Mouse (Mus musculus) cerebellum, postnatal 4 days (tissue): ENCODE data around the gene Begain.

Experiments used
- DNase-seq, 2 experiments: peaks; one replicate each; pipeline ENCODE4 v3.0.0; 2022; ENCODE audit warnings: low spot score in 2 of 2, mixed read lengths in 1 of 2

Gene Begain

DNA sequence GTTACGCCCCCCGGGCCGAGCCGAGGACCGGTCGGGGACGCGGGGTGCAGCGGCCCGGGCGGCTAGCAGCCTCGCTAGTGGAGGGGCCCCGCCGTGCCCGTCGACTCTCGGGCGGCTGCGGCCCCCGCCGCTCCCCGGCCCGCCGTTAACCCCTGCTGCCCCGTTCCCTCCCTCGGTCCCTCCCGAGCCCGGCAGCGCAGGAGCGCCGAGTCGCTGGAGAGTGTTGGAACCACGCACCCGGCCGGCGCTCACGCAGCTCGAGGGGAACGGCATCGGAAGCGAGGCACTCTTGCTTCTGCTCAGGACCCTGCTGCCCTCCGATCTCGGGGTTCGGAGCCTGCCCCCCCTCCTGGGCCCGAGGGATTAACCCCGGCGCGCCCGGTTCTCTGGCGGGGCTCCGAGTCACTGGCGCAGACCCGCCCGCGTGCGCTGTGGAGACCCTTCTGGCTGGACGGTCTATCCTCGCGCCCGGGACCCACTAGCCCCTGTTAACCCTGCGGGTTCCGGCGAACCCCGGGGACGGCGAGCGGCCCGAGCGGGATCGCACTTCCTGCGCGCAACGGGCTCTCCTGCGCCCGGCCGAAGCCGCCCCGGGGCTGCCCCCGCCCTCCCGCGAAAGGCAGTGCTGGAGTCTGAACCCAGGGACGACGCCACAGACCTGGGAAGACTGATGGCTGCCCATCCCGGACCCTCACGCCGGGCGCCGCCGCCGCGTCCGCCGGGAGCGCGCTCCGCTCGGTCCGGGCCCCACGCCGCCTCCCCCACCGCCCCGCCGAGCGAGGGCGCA is 14.8 kb downstream of the Begain start:
- DNase-seq, result no peak

- no peak for DNase-seq
These were observed 18.1 kb downstream of the Begain start for GRCm38 (mm10) chr12:109049949-109050348.

- no peak for DNase-seq
These were observed 22.4 kb downstream of the Begain start for GRCm38 (mm10) chr12:109045581-109045980.

DNA sequence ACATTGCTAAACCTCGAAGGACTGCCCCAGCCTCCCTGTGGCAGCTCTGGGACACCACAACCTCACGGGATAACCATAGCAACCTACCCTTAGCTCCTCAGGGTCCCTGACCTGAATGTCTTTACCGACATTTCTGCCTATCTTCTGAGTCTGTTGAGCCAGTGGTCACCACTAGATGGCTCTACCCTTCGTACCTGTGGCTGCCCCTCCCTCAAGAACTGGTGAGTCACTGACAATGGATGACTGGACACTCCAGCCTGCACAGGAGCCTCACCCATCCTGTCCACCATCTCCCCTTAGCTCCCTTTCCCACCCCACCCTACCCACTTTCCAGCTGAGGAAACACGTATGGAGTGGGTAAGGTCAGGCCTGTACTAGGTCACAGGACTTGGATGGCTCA is 23.5 kb downstream of the Begain start:
- DNase-seq, result no peak

DNA sequence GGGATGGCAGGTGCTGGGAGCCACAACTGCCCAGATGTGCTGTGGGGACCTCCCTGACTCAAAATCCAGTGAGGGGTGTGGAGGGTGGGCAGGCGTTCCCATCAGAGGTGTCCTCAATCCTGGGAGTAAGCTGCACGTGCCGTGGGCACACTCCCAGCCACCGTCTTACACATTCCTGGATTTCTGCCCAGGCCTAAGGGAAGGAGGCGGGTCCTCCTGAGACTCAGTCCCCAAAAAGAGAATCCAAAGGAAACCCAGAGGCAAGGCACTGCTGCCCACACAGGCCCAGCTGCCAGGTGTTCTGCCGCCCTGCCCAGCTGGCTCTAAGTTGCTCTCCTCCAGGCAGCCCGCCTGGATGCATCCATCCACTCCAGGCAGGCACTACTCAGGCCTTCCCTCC is 28.7 kb downstream of the Begain start:
- DNase-seq, result no peak

GRCm38 (mm10) chr12:109038179-109038819 is 29.7 kb downstream of the Begain start:
- DNase-seq, result no peak

DNA sequence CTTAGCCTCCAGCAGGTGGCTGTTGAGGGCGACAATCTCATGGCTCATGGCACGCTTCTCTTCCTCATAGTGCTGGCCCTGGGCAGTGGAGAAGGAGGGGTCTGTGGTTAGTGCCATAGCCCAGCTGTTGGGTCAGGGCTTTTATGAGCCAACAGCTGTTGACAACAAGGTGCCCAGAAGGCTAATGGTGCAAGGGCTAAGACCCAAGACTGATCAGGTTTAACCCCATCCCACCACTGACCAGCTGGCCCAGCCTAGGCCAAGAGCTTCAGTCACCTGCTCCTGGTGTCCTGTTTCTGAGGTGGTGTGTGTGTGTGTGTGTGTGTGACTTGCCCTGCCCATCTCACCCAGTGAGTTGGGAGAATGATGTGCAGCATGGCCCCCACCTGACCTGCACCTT is 31.0 kb downstream of the Begain start:
- no peak for DNase-seq

- DNase-seq, result peak in 1 of 2 experiments; percentile 40
These were observed 44.2 kb downstream of the Begain start for GRCm38 (mm10) chr12:109023780-109024179.

DNA sequence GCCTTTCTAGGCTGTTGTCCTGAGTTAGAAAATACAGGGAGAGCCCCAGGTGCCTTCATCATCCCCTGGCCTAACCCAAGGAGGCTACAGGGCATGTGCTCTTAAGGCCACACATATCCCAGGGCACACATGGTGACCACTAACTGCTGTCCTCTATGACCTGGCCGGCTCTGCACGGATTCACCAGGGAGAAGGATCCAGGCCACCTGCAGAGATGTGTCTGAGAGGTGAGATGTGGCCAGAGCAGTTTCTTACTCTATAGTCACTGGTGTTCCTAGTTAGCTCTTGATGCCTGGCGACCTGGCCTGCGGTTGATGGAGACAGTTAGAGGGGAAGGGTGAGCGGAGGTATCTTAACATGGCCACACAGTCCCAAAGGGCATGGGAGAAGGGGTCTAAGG is 45.1 kb downstream of the Begain start:
- no peak for DNase-seq

DNA sequence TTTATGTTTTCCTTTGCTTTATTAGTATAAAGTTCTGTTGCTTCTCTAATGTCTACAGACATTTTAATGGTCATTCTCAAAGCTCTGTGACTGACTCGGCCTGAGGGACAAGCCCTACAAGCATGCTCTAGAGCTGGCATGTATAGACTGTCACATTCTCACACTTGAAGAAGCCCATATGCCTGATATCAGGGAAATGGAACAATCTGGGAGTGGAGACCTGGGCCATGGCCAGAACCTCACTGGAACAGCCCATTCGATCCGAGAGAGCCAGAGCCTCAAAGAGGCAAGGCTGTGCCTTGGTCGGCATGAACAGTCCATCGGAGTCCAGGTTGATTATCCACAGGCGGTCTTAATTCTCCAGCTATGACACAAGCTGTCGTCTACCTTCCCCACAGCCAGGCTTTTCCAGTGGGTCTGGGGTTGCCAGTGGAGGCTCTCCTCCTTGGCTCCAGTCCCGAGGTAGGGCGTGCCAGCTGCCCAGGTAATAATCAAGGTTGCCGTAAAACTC is 45.8 kb downstream of the Begain start:
- DNase-seq, result peak in 1 of 2 experiments; percentile 73

DNA sequence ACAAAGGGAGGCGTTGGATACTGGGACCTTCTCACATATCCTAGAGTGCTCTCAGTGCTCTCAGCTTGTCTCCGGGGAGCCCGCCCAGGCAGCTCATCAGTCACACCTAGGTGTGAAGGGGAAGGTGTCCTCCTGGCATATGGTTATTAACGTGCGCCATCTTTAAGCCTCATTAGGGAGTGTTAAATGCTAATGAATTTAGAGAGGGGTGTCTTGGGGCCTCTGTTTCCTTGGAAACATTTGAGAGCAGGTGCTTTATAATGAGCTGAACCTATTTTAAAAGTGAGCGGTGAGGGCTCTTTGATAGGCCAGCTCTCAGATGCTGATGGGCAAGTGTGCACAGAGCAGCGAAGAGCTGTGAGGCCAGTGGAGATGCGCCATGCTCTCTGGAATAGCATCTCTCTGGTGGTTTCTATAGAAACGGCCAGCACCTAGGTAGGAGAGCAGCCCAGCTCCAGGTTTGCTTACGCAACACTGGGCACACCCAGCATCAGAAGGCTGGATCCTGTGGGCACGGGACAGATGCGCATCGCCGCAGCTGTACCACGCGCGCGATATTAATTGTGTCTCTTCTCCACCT is 57.9 kb downstream of the Begain start:
- no peak for DNase-seq

DNA sequence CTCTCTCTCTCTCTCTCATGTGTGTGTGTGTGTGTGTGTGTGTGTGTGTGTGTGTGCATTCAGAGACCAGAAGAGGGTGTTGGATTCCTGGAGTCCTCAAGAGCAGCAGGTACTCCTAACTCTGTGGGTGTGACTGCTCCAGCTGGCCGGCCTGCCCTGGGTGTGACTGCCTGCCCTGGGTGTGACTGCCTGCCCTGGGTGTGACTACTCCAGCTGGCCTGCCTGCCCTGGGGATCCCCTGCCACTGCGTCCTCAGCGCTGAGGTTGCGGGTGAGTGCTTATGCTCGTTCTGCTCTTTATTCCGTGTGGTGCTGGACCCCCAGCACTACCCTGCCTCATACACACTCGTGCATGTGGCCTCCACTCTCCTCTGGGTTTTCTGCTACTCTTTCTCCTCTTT is 65.0 kb downstream of the Begain start:
- DNase-seq, result no peak

GRCm38 (mm10) chr12:108997249-108997648 is 70.8 kb downstream of the Begain start:
- no peak for DNase-seq

DNA sequence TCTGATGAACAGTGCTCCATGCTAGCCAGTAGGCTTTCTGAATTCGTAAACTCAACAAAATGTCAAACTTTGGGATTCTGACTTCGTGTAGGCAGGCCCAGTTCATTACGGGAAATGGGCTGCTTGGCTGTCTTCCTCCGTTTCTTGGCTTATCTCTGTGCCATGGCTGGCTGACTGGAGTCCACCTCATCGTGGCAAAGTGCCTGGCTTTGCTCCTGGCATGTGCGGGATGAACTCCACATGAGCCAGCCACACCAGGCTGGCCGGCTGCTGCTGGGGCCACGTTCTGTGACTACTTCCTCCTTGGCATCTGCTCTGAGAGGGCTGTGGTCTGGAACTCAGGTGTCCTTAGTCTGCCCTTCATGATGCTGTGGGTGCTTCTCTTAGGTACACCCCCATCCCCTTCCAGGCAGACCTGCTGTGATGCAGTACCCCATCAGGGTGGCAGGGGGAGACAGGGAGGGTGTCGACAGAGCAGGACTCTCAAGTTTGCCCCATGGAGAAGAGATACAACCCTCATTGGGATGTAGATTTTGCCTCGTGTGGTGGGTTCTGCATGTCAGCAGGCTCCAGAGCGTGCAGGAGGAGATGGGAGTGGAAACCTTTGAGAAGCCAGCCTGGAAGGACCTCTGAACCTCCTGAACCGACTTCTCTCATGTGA is 71.9 kb downstream of the Begain start:
- DNase-seq, result peak in 1 of 2 experiments; percentile 45

- peak in 1 of 2 experiments; percentile 59 for DNase-seq
These were observed 73.5 kb downstream of the Begain start for GRCm38 (mm10) chr12:108994436-108995031.

DNA sequence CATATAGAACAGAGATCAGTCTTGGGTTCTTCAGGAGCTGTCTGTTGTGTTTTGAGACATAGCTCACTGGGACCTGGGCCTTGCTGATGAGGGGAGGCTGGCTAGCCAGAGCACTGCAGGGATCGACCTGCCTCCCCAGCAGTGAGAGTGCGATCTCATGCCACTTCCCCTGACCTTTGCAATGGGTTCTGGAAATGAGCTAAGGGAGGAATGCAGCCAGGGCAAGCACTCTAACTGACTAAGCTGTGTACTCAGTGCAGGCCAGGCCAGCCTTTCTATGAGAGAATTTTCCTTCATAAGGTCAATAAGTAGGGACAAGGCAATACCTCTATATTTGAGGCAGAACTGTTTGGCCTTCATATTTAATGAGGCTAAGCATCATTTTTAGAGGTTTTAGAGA is 75.0 kb downstream of the Begain start:
- DNase-seq, result no peak

DNA sequence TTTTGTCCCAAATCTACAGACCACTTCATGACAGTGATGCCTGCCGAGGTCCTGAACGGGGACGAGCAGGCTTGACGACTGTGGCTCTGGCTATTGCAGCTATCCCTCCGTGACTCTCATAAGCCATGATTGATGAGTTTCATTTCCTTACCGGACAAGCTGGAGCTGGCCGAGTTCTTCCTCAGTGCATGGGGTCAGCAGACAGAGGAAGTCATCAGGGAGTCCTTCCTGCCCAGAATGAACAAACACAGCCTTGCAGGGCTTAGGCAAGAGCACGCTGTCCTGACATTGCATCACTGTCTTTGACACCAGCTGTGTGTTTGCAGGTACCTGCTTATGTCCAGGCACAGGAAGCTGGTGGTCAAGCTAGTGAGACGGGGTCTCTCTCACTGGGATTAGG is 77.6 kb downstream of the Begain start:
- DNase-seq, result no peak

DNA sequence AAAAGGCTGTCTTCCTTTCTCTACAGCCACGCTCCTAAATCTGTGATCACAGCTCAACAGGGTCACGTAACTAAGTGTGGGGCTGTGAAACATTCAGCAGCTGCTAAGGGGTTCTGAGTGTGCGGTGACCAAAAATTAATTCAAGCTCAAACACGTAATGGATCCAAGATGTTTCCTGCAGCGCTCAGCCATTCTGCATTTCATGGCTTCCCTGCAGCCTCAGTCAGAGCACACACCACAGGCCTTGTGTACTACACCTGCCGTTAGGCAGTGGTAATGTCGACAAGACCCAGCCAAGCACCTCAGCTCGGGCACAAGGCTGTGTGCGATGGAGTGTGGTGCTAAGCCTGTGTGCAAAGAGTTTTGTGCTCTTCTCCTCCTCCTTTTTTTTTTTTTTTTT is 80.6 kb downstream of the Begain start:
- no peak for DNase-seq

DNA sequence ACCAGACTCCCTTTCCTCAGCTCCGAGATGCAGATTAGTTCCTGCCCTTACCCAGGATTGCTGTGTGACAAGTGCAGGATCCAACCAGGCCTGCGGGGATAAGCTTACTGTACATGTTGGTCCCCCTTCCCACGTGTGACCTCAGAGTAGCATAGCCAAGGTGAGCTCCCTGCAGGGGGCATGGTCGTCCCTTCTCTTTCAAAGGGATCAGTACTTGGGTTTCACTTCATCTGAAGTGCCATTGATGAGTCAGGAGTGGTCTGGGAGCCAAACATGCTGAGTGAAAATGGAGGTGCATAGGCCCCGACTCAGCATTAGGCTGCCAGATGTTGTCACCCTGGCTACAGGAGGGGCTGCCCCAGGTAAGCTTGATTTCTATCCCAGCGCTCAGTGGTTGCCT is 83.0 kb downstream of the Begain start:
- DNase-seq, result no peak

- DNase-seq, result no peak
These were observed 83.5 kb downstream of the Begain start for GRCm38 (mm10) chr12:108984471-108984870.

GRCm38 (mm10) chr12:108983496-108983895 is 84.5 kb downstream of the Begain start:
- DNase-seq, result no peak

DNA sequence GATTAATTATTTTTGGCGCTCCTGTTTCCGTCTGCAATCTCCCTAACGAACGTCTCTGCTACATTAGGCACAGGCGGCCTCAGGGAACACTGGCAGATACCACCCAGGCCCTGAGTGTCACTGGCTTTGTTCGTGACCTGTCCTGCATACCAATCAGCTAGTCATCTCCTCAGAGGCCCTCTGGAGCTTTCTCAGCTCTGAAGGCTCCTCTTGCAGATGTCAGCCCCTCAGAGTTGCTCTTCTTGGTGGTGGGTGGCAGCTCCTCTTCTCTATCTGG is 85.4 kb downstream of the Begain start:
- no peak for DNase-seq
